Mouse (Mus musculus): ENCODE data around the gene Tead4. TPM values are rescaled to one million over a fixed set of nuclear protein-coding genes. Genes with fewer than 3 reads are reported as not detected.

Gene Tead4
- total RNA-seq, 2 experiments from 2014 or later, result 4.4 to 4.6 TPM

DNA sequence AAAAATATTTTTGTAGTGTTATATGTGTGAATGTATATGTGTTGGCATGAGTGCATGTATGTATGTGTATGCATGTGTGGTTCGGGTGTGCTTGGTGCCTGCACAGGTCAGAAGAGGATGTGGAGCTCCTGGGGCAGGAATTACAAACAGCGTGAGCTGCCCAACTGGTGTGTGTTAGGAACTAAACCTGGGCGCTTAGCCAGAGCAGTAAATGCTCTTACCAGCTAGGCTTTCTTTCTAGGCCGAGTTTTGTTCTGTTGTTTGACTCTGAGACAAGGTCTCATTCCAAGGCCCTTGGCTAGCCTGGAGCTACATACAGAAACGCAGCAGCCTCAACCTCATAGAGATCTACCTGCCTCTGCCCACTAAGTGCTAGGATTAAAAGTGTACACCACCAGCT is 9.3 kb downstream of the Tead4 start:
- no peak for DNase-seq

GRCm38 (mm10) chr6:128288681-128289080 is 11.9 kb downstream of the Tead4 start:
- no peak for DNase-seq

- peak; percentile 75 for DNase-seq
These were observed 14.7 kb downstream of the Tead4 start for GRCm38 (mm10) chr6:128285792-128286430.

DNA sequence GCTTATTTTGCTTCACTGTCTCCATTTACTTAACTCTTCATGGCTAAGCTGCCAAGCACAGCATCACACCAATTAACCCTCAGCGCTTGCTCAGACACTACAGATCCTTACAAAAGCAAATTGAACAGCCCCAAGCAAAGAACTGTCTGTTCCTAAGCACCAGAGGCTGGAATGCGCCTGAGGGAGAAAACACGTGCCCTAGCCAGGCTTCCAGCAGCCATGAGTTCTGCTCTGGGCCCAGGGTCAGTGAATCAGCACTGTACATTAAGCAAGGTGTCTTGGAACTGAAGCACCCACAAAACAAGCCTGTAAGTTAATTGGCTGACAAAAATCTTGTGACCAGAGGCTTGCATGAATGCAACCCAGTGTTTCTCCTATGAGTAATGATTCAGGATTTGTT is 18.5 kb downstream of the Tead4 start:
- no peak for DNase-seq

DNA sequence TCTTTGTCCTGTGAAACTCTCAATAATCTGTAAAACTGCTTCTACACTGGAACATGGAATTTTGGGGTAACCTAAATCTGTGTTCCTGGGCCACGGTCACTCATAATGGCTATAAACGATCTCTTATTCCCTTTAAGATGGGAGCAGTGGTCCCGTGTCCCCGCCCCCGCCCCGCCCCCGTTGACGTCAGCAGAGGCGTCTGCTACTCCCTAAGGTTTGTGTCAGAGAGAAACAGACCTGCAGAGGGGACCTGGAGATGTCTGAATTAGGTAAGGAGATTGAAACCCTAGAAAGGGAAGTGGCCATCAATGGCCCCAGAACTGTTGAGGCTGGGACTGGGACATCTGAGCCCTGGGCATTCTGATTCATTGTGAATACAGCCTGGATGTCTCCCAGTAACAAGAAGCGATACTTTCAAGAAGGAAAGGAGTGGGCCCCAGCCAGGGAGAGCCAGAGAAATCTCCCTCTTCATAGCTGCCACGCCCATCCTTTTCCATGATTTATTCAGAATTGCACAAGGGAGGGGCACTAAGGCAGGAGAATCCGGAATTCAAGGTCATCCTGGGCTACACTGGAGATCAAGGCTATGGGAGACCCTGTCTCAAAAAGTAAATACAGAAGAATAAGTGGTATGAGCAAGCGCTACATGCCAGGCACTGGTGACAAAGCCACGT is 20.0 kb downstream of the Tead4 start:
- no peak for DNase-seq

GRCm38 (mm10) chr6:128279608-128280007 is 21.0 kb downstream of the Tead4 start:
- DNase-seq, result no peak

DNA sequence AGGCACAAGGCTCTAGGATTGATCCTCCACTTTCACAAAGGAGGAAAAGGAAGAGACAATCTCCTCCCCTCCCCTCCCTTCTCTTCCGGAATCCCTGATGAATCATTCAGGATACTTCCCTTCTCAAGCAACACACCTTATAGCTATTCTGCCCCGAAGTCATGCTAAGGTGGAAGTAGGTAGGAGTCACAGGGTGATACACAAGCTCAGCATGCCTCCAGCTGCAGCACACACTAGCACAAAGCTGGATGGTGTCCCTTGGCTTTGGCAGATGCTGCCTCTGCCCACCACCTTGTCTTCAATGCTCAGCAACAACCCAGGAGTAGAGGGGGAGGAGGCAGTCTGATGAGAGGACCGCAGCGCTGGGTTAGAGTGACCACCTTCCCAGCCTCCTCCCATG is 21.5 kb downstream of the Tead4 start:
- DNase-seq, result no peak

DNA sequence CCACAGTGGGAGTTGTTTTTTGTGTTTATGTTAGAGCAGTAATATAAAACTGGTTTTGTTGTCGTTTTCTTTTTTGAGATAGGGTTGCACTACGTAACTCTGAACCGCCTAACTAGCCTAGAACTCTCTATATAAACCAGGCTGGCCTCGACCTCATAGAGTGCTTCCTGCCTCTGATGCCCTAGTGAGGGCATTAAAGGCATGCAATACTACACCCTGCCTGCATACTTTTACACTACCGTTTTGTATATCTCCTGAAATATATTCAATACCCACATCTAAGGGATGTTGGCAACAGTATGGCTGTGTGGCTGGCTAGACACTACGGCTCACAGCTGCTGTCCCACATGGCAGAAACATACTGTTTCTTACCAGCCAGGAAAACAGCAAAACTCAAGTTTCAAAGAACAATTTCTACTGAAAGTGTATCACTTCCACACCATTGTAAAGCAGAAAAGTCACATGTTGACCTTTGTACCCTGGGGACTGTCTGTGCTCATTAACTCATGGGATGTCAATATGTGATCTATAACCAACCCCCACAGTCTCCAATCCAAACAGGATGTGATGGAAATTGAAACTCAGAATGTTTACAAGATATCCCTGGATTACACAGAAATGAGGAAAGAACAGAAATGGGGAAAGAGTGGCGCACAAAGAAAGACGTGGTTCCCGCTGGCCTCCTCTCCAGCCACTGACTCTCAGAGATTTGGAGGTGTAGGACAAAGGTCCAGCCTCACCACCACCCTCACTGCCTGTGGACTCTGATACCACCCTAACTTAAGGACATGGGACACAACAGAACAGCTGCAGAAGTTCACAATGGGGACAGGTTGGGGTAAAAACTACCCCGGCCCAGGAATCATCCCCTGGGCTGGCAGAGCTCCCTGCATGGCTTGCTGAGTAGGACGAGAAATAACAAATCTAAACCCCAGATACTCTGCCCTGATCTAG is 23.2 kb downstream of the Tead4 start:
- no peak for DNase-seq

- DNase-seq, result no peak
These were observed 24.3 kb downstream of the Tead4 start for GRCm38 (mm10) chr6:128276349-128276748.

- peak; percentile 72 for DNase-seq
These were observed 25.0 kb downstream of the Tead4 start for GRCm38 (mm10) chr6:128275506-128276064.

DNA sequence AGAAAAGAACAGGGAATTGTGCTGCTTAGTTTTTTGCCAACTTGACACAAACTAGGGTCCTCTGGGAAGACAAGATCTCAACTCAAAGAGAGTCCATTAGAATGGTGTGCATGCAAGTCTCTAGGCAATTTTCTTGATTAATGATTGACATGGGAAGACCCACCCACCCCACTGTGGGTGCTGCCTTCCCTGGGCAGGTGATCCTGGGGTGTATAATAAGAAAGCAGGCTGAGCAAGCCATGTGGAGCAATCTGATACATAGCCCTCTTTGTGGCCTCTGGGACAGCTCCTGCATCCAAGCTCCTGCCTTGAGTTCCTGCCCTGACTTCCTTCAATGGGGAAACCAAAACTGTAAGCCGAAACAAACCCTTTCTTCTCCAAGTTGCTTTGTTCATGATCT is 27.1 kb downstream of the Tead4 start:
- DNase-seq, result no peak

GRCm38 (mm10) chr6:128272754-128273153 is 27.9 kb downstream of the Tead4 start:
- no peak for DNase-seq

GRCm38 (mm10) chr6:128269850-128270249 is 30.8 kb downstream of the Tead4 start:
- no peak for DNase-seq

- DNase-seq, result no peak
These were observed 35.6 kb downstream of the Tead4 start for GRCm38 (mm10) chr6:128264870-128265526.

DNA sequence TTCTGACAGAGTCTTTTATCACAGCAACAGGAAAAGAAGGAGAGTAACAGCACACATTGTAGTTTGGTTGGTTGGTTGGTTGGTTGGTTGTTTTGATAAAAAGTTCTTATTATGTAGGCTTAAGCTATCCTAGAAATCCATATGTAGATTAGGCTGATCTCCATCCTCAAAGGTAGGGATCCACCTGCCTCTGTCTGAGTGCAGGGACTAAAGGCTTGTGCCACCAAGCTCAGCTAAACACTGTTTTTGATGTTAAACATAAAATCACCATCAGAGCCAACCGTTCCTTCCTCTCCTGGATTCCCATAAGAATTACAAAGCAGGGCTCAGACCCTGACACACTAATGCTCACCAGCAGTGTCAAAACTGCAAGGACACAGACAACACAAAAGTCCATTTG is 39.1 kb downstream of the Tead4 start:
- no peak for DNase-seq

DNA sequence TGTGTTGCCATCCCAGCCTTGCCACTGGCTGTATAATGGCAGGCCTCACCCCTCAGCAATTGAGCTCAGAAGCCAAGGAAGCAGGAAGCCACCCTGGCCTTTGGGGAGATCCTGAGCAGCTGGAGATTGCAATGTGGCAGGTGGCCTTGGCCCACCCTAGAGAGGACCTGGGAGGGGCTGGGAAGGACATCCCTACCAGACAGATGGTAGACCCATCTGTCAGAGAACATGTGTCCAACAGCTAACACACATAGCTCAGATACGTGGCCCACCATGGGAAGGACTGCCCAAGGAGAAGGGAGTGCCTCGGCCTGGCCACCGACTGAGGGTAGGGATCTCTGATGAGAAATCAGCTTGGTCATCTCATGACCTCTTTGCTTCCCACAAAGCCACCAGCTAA is 41.4 kb downstream of the Tead4 start:
- DNase-seq, result no peak

GRCm38 (mm10) chr6:128255941-128256340 is 44.7 kb downstream of the Tead4 start:
- DNase-seq, result no peak

GRCm38 (mm10) chr6:128255292-128255691 is 45.3 kb downstream of the Tead4 start:
- DNase-seq, result no peak

- no peak for DNase-seq
These were observed 46.1 kb downstream of the Tead4 start for GRCm38 (mm10) chr6:128254551-128254950.

- DNase-seq, result peak; percentile 18
These were observed 47.5 kb downstream of the Tead4 start for GRCm38 (mm10) chr6:128253111-128253510.

DNA sequence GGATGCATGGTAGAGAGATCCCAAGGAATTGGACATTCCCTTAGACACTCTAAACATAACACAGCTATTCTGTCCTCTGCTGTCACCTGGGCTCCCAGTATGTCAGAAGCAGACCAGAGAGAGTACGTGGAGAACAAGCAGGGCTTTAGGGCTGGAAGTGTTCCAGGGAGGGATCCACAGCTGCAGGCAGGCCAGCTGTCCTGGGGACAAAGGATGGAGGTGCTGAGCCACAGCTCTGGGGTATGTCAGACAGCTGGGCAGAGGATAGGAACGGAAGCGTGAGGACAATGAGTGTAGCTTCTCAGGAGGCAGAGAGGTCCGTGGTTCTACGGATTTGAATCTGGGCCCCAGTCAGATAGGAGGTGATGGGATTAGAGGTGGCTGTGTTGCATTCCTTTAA is 50.0 kb downstream of the Tead4 start:
- no peak for DNase-seq

DNA sequence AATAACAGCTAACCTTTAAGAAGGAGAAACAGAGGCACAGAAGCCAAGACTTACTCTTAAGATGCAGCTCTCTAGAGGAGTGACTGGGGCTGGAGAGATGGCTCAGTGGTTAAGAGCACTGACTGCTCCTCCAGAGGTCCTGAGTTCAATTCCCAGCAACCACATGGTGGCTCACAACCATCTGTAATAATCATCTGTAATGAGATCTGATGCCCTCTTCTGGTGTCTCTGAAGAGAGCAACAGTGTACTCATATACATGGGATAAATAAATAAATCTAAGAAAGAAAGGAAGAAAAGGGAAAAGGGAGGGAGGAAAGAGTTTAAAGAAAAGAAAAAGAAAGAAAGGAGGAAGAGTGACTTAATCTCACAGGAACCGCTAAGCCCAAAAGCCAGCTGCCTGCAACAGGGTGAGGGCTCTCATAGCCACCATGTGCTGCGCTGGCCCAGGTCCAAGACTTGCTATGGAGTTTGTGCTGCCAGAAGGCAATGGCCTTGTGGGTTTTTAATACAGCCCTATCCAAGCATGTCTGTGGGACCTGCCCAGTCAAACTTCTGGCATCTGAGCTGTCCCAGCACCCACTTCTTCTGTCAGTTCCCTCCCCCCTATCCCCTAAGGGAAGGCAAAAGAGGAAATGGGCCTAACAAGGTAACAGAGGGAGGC is 63.4 kb downstream of the Tead4 start:
- DNase-seq, result peak; percentile 62

All from adrenal gland, postnatal 10 days (tissue).